Comparison of ENCODE assay signal across 8 mouse cellular contexts in the genomic region with DNA sequence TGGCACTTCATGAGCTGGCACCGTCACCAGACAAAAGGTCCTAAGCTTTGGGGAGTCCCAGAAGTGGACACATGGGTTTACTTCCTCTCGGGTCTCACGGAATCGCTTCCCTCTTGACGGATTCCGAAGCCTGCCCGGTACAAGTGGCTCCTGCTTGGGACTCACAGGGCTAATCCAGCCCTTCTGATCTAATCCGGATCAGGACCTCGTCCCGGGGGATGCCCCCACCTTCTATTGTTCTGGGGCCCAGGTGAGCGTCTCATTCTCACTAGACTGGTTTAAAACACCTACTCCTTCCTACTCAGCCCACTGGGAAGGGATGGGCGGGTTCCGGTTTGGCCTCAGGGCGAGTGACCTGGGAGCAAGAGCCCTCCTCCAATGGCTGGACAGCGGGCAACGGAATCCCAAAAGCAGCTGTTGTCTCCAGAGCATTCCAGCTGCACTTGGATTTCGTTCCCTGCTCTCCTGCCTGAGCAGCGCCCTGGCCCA. TPM values are rescaled to one million over a fixed set of nuclear protein-coding genes. Genes with fewer than 3 reads are reported as not detected.
A peak's percentile ranks its signal among the peaks of the same experiment; 100 is the strongest.
DNase-seq lines count a peak whose midpoint lies in the region; ATAC-seq lines count a peak whose summit lies in the region.

No protein-coding gene starts in this region.

- no peak for ATAC-seq in heart, embryonic 14.5 days (ENCODE audit: insufficient number of reproducible peaks, insufficient read depth, low FRiP score, low read depth)
- no peak for ATAC-seq in limb, embryonic 13.5 days (ENCODE audit: low FRiP score, low read depth)
- ATAC-seq in midbrain, embryonic 14.5 days (ENCODE audit: low FRiP score, low TSS enrichment) = no peak

- H3K4me1 ChIP-seq in heart, embryonic 14.5 days (ENCODE audit: control insufficient read depth in 2 of 2, insufficient read depth in 2 of 2, low read length in 2 of 2) = peaks cover 14 to 28% of the 10 kb centered on the region in 2 experiments
- peaks cover 37% of the 10 kb centered on the region for H3K4me1 ChIP-seq in limb, embryonic 13.5 days
- peaks cover 30% of the 10 kb centered on the region for H3K4me1 ChIP-seq in midbrain, embryonic 14.5 days (ENCODE audit: control insufficient read depth, insufficient read depth, low read length)

- H3K36me3 ChIP-seq in heart, embryonic 14.5 days (ENCODE audit: control insufficient read depth, insufficient read depth, low read length) = peaks cover 52% of the 10 kb centered on the region
- H3K36me3 ChIP-seq in limb, embryonic 13.5 days = peaks cover 54% of the 10 kb centered on the region
- H3K36me3 ChIP-seq in midbrain, embryonic 14.5 days (ENCODE audit: control insufficient read depth, insufficient read depth, low read length) = peaks cover 54% of the 10 kb centered on the region

- H3K9me3 ChIP-seq in heart, embryonic 14.5 days (ENCODE audit: control insufficient read depth, low read length) = no peaks in the 10 kb centered on the region
- no peaks in the 10 kb centered on the region for H3K9me3 ChIP-seq in limb, embryonic 13.5 days
- no peaks in the 10 kb centered on the region for H3K9me3 ChIP-seq in midbrain, embryonic 14.5 days (ENCODE audit: control insufficient read depth, low read length)

- H3K4me3 ChIP-seq in heart, embryonic 14.5 days (ENCODE audit: control insufficient read depth in 1 of 2, insufficient read depth in 1 of 2, low read depth in 1 of 2, low read length in 2 of 2) = peak overlapping the region; percentile 80 to 81
- H3K4me3 ChIP-seq in limb, embryonic 13.5 days = peak overlapping the region; percentile 71
- H3K4me3 ChIP-seq in midbrain, embryonic 14.5 days (replicated peaks; ENCODE audit: low read depth, low read length) = peak overlapping the region; percentile 73

- peak overlapping the region; percentile 90 for H3K9ac ChIP-seq in heart, embryonic 14.5 days (ENCODE audit: low read length)
- peak overlapping the region; percentile 85 for H3K9ac ChIP-seq in limb, embryonic 13.5 days
- peak overlapping the region; percentile 84 for H3K9ac ChIP-seq in midbrain, embryonic 14.5 days (replicated peaks; ENCODE audit: low read length)

- DNase-seq in gastrocnemius, adult 18-20 months (ENCODE audit: low spot score) = peak; percentile 29
- DNase-seq in gastrocnemius, adult 8-10 months (ENCODE audit: low spot score in 2 of 2) = no peak
- peak; percentile 79 for DNase-seq in R1 (ENCODE audit: low read depth, low spot score)
- no peak for DNase-seq in midbrain, embryonic 14.5 days
- no peak for DNase-seq in left cerebral cortex, postnatal 10 days (ENCODE audit: extremely low spot score in 1 of 2, low spot score in 2 of 2)
- no peak for DNase-seq in right cerebral cortex, postnatal 36 days (ENCODE audit: low spot score in 2 of 2)

- peak overlapping the region; percentile 85 to 94 for H3K27ac ChIP-seq in heart, embryonic 14.5 days (replicated peaks in 1 of 2; ENCODE audit: control insufficient read depth in 1 of 2, insufficient read depth in 1 of 2, low read depth in 2 of 2, low read length in 2 of 2)
- peak overlapping the region; percentile 85 for H3K27ac ChIP-seq in limb, embryonic 13.5 days
- peak overlapping the region; percentile 96 for H3K27ac ChIP-seq in midbrain, embryonic 14.5 days (replicated peaks; ENCODE audit: low read depth, low read length)

- intact Hi-C loops in left cerebral cortex, postnatal 10 days (cut with DNase I) = no loop called here

- 9% methylated on average over 18 of the region's 18 CpGs for WGBS in heart, embryonic 14.5 days
- WGBS in limb, embryonic 13.5 days = 12% methylated on average over 18 of the region's 18 CpGs
- 10% methylated on average over 18 of the region's 18 CpGs for WGBS in midbrain, embryonic 14.5 days

- no peaks in the 10 kb centered on the region for H3K27me3 ChIP-seq in heart, embryonic 14.5 days (ENCODE audit: control insufficient read depth, insufficient read depth, low read length)
- H3K27me3 ChIP-seq in limb, embryonic 13.5 days = no peaks in the 10 kb centered on the region
- H3K27me3 ChIP-seq in midbrain, embryonic 14.5 days (ENCODE audit: control insufficient read depth, insufficient read depth, low read length) = no peaks in the 10 kb centered on the region

- H3K4me2 ChIP-seq in heart, embryonic 14.5 days (ENCODE audit: low read length) = peak overlapping the region; percentile 96
- peak overlapping the region; percentile 99 for H3K4me2 ChIP-seq in limb, embryonic 13.5 days (replicated peaks)
- H3K4me2 ChIP-seq in midbrain, embryonic 14.5 days (ENCODE audit: low read length) = peak overlapping the region; percentile 100

RNA-seq across cellular contexts. Expression of gene Ndufaf3, which starts 0.7 kb away (rescaled TPM):
- 10 to 100 TPM; 29.3 to 30.0 TPM for total RNA-seq in gastrocnemius, adult 18-20 months (2021)
- total RNA-seq in gastrocnemius, adult 8-10 months (2022) = 10 to 100 TPM; 31.9 to 34.4 (median 33.0) TPM
- polyA plus RNA-seq in heart, embryonic 14.5 days (2014; fragmentation: Nextera tagmentation; extraction: Ambion mirVana) = 74.3 and 78.1 TPM in 2 replicates
- 41.2 and 45.6 TPM in 2 replicates for polyA plus RNA-seq in limb, embryonic 13.5 days (2015; fragmentation: Nextera tagmentation; extraction: Ambion mirVana)
- polyA plus RNA-seq in midbrain, embryonic 14.5 days (2014; fragmentation: Nextera tagmentation; extraction: Ambion mirVana) = 76.7 and 86.2 TPM in 2 replicates
- 10 to 100 TPM; 53.3 to 57.0 TPM for total RNA-seq in left cerebral cortex, postnatal 10 days (2021)

RNA-seq across cellular contexts. Expression of gene Dalrd3, which starts 1.7 kb away (rescaled TPM):
- 1 to 10 TPM; 7.5 to 8.9 TPM for total RNA-seq in gastrocnemius, adult 18-20 months (2021)
- total RNA-seq in gastrocnemius, adult 8-10 months (2022) = 1 to 10 TPM; 6.0 to 9.1 (median 7.6) TPM
- 71.8 and 71.9 TPM in 2 replicates for polyA plus RNA-seq in heart, embryonic 14.5 days (2014; fragmentation: Nextera tagmentation; extraction: Ambion mirVana)
- 175 and 192 TPM in 2 replicates for polyA plus RNA-seq in limb, embryonic 13.5 days (2015; fragmentation: Nextera tagmentation; extraction: Ambion mirVana)
- polyA plus RNA-seq in midbrain, embryonic 14.5 days (2014; fragmentation: Nextera tagmentation; extraction: Ambion mirVana) = 263 and 271 TPM in 2 replicates
- 10 to 100 TPM; 70.9 to 76.1 TPM for total RNA-seq in left cerebral cortex, postnatal 10 days (2021)

RNA-seq across cellular contexts. Expression of gene Impdh2, which starts 7.9 kb away (rescaled TPM):
- 10 to 100 TPM; 61.3 to 63.2 TPM for total RNA-seq in gastrocnemius, adult 18-20 months (2021)
- 10 to 100 TPM; 60.2 to 78.6 (median 63.1) TPM for total RNA-seq in gastrocnemius, adult 8-10 months (2022)
- polyA plus RNA-seq in heart, embryonic 14.5 days (2014; fragmentation: Nextera tagmentation; extraction: Ambion mirVana) = 94.2 and 97.5 TPM in 2 replicates
- 188 and 190 TPM in 2 replicates for polyA plus RNA-seq in limb, embryonic 13.5 days (2015; fragmentation: Nextera tagmentation; extraction: Ambion mirVana)
- 99.3 and 107 TPM in 2 replicates for polyA plus RNA-seq in midbrain, embryonic 14.5 days (2014; fragmentation: Nextera tagmentation; extraction: Ambion mirVana)
- 10 to 100 TPM; 64.3 to 68.3 TPM for total RNA-seq in left cerebral cortex, postnatal 10 days (2021)

RNA-seq across cellular contexts. Expression of gene Wdr6, which starts 10.6 kb away (rescaled TPM):
- total RNA-seq in gastrocnemius, adult 18-20 months (2021) = 1 to 10 TPM; 6.4 to 7.9 TPM
- total RNA-seq in gastrocnemius, adult 8-10 months (2022) = 1 to 10 TPM; 6.6 to 8.4 (median 7.7) TPM
- polyA plus RNA-seq in heart, embryonic 14.5 days (2014; fragmentation: Nextera tagmentation; extraction: Ambion mirVana) = 39.8 and 46.9 TPM in 2 replicates
- 167 and 168 TPM in 2 replicates for polyA plus RNA-seq in limb, embryonic 13.5 days (2015; fragmentation: Nextera tagmentation; extraction: Ambion mirVana)
- 273 and 274 TPM in 2 replicates for polyA plus RNA-seq in midbrain, embryonic 14.5 days (2014; fragmentation: Nextera tagmentation; extraction: Ambion mirVana)
- total RNA-seq in left cerebral cortex, postnatal 10 days (2021) = 100 to 1,000 TPM; 282 TPM

RNA-seq across cellular contexts. Expression of gene P4htm, which starts 29.5 kb away (rescaled TPM):
- total RNA-seq in gastrocnemius, adult 18-20 months (2021) = 1 to 10 TPM; 3.4 to 4.1 TPM
- 1 to 10 TPM; 3.8 to 5.5 (median 4.9) TPM for total RNA-seq in gastrocnemius, adult 8-10 months (2022)
- polyA plus RNA-seq in heart, embryonic 14.5 days (2014; fragmentation: Nextera tagmentation; extraction: Ambion mirVana) = 16.1 and 20.6 TPM in 2 replicates
- 11.2 and 11.7 TPM in 2 replicates for polyA plus RNA-seq in limb, embryonic 13.5 days (2015; fragmentation: Nextera tagmentation; extraction: Ambion mirVana)
- 27.0 and 30.5 TPM in 2 replicates for polyA plus RNA-seq in midbrain, embryonic 14.5 days (2014; fragmentation: Nextera tagmentation; extraction: Ambion mirVana)
- total RNA-seq in left cerebral cortex, postnatal 10 days (2021) = 10 to 100 TPM; 47.8 to 52.2 TPM

Comparison
In these comparisons a context has a peak if more than half of its experiments do, and no peak if none do; other contexts are left out.
1. DNase-seq: peak in gastrocnemius, adult 18-20 months (single experiment) and R1 (single experiment); none in gastrocnemius, adult 8-10 months (0 of 2), midbrain, embryonic 14.5 days (single experiment), left cerebral cortex, postnatal 10 days (0 of 2) and right cerebral cortex, postnatal 36 days (0 of 2).
2. RNA of gene Dalrd3, which starts 1.7 kb away (total RNA-seq): 70.9 to 76.1 TPM in left cerebral cortex, postnatal 10 days; 7.5 to 8.9 TPM in gastrocnemius, adult 18-20 months and 6.0 to 9.1 TPM in gastrocnemius, adult 8-10 months; every median in the first group is over 4 times any median in the second.
3. Peak in every context shown above with its lines, with median percentiles within 50 percentile points of each other: H3K27ac ChIP-seq, H3K4me2 ChIP-seq, H3K4me3 ChIP-seq and H3K9ac ChIP-seq.